Mouse (Mus musculus) C2C12 (cell line): ENCODE results near the gene Gpr146. TPM values are rescaled to one million over a fixed set of nuclear protein-coding genes. Genes with fewer than 3 reads are reported as not detected.

Experiments
- H3K27me3 ChIP-seq: one replicate; pipeline ENCODE4 v1.6.1; 2011; ENCODE audit not compliant: control insufficient read depth, insufficient read depth, insufficient read length
- H3K36me3 ChIP-seq: one replicate; pipeline ENCODE4 v1.6.1; 2011; ENCODE audit not compliant: control insufficient read depth, insufficient read depth
- H3K4me3 ChIP-seq: one replicate; pipeline ENCODE4 v1.5.1; 2011; ENCODE audit warnings: mild to moderate bottlenecking, control low read depth; ENCODE audit not compliant: poor library complexity, insufficient read depth, severe bottlenecking
- H3K79me2 ChIP-seq: one replicate; pipeline ENCODE4 v1.6.1; 2011; ENCODE audit not compliant: control insufficient read depth, insufficient read depth
- H3K79me3 ChIP-seq: one replicate; pipeline ENCODE4 v1.6.1; 2011; ENCODE audit warnings: low read depth, control low read depth
- H3ac ChIP-seq: one replicate; pipeline ENCODE3; 2011; ENCODE audit warnings: low read depth; ENCODE audit not compliant: control insufficient read depth, insufficient read length
- CEBPB ChIP-seq: IDR thresholded peaks from one replicate; pipeline ENCODE4 v1.6.1; 2011; ENCODE audit warnings: low read depth, mild to moderate bottlenecking, control low read depth, moderate library complexity
- CTCF ChIP-seq: IDR thresholded peaks from one replicate; pipeline ENCODE4 v1.5.1; 2011; ENCODE audit not compliant: control insufficient read depth, insufficient read depth, insufficient read length
- FOSL1 ChIP-seq: IDR thresholded peaks from one replicate; pipeline ENCODE4 v1.8.0; 2011; ENCODE audit warnings: mild to moderate bottlenecking, low read length; ENCODE audit not compliant: poor library complexity, insufficient read depth, severe bottlenecking
- MAX ChIP-seq: IDR thresholded peaks from one replicate; pipeline ENCODE4 v1.6.1; 2011; ENCODE audit warnings: mild to moderate bottlenecking, control low read depth
- MYOD1 ChIP-seq: IDR thresholded peaks from one replicate; pipeline ENCODE4 v1.6.1; 2011; ENCODE audit warnings: low read depth; ENCODE audit not compliant: control insufficient read depth, insufficient read length
- MYOG ChIP-seq: IDR thresholded peaks from one replicate; pipeline ENCODE4 v1.6.1; 2011; ENCODE audit not compliant: control insufficient read depth, insufficient read length; ENCODE audit errors: extremely low read depth
- USF1 ChIP-seq: IDR thresholded peaks from one replicate; pipeline ENCODE4 v1.6.1; 2011; ENCODE audit warnings: low read depth, mild to moderate bottlenecking, control low read depth, moderate library complexity
- polyA plus RNA-seq: library from polyadenylated mRNA; unstranded; fragments of >200 nt; fragmentation: generic; extraction: Trizol; gene quantifications from one replicate; pipeline ENCODE4 v1.2.1, GENCODE M21; 2012; ENCODE audit warnings: missing spikeins

Gene Gpr146
- polyA plus RNA-seq, 1 experiment, result 1.7 TPM

- peaks cover 7% of the 10 kb centered on the region for H3K79me3 ChIP-seq
- TF ChIP-seq CEBPB (peak; percentile 92), CTCF (no peak), MAX (peak; percentile 14)
- peaks cover 20% of the 10 kb centered on the region for H3K36me3 ChIP-seq
- peak overlapping the region; percentile 64 for H3K4me3 ChIP-seq
- peaks cover 17% of the 10 kb centered on the region for H3K79me2 ChIP-seq
- H3K27me3 ChIP-seq, result no peaks in the 10 kb centered on the region
- peak overlapping the region; percentile 76 for H3ac ChIP-seq
Observed at GRCm38 (mm10) chr5:139344687-139345363, 32.7 kb upstream of the Gpr146 start.

GRCm38 (mm10) chr5:139345364-139345714 is 32.2 kb upstream of the Gpr146 start:
- peak overlapping the region; percentile 64 for H3K4me3 ChIP-seq
- peaks cover 17% of the 10 kb centered on the region for H3K79me2 ChIP-seq
- peaks cover 7% of the 10 kb centered on the region for H3K79me3 ChIP-seq
- peaks cover 4% of the 10 kb centered on the region for H3K27me3 ChIP-seq
- TF ChIP-seq MYOD1, result no peak
- TF ChIP-seq MYOG, result no peak
- no peak for TF ChIP-seq FOSL1
- no peak for TF ChIP-seq CEBPB
- TF ChIP-seq CTCF, result no peak
- TF ChIP-seq USF1, result no peak
- TF ChIP-seq MAX, result no peak
- peaks cover 19% of the 10 kb centered on the region for H3K36me3 ChIP-seq
- no peak overlapping the region for H3ac ChIP-seq

GRCm38 (mm10) chr5:139347225-139347624 is 30.3 kb upstream of the Gpr146 start:
- TF ChIP-seq FOSL1 (no peak), MAX (no peak), CTCF (no peak), USF1 (no peak), MYOD1 (no peak), CEBPB (no peak), MYOG (no peak)
- peaks cover 8% of the 10 kb centered on the region for H3K36me3 ChIP-seq
- no peak overlapping the region for H3K4me3 ChIP-seq
- H3ac ChIP-seq, result no peak overlapping the region
- peaks cover 22% of the 10 kb centered on the region for H3K27me3 ChIP-seq
- H3K79me2 ChIP-seq, result peaks cover 17% of the 10 kb centered on the region
- peaks cover 7% of the 10 kb centered on the region for H3K79me3 ChIP-seq

- peaks cover 2% of the 10 kb centered on the region for H3K79me2 ChIP-seq
- H3K36me3 ChIP-seq, result no peaks in the 10 kb centered on the region
- H3K4me3 ChIP-seq, result no peak overlapping the region
- H3K79me3 ChIP-seq, result no peaks in the 10 kb centered on the region
- H3ac ChIP-seq, result no peak overlapping the region
- no peak for TF ChIP-seq MYOD1
- H3K27me3 ChIP-seq, result peaks cover 28% of the 10 kb centered on the region
Observed at GRCm38 (mm10) chr5:139349713-139350112, 27.8 kb upstream of the Gpr146 start.

GRCm38 (mm10) chr5:139351134-139351533 is 26.4 kb upstream of the Gpr146 start, which contains the start of gene Cox19:
Gene Cox19 (minus strand): TSS chr5:139351418.
- peaks cover 28% of the 10 kb centered on the region for H3K27me3 ChIP-seq
- TF ChIP-seq MYOD1 (no peak), CTCF (no peak), USF1 (no peak), MYOG (no peak), MAX (no peak), CEBPB (no peak), FOSL1 (no peak)
- H3ac ChIP-seq, result no peak within 1 kb of the TSS
- H3K4me3 ChIP-seq, result no peak within 1 kb of the TSS
- no peaks in the 10 kb centered on the region for H3K79me2 ChIP-seq
- H3K79me3 ChIP-seq, result no peaks in the 10 kb centered on the region
- H3K36me3 ChIP-seq, result no peaks in the 10 kb centered on the region

- Histone ChIP-seq H3ac (no peak overlapping the region), H3K4me3 (no peak overlapping the region), H3K79me3 (no peaks in the 10 kb centered on the region), H3K36me3 (no peaks in the 10 kb centered on the region), H3K27me3 (peaks cover 28% of the 10 kb centered on the region), H3K79me2 (no peaks in the 10 kb centered on the region)
- TF ChIP-seq MYOD1 (no peak), MAX (no peak), MYOG (no peak), CEBPB (no peak), FOSL1 (no peak), USF1 (no peak), CTCF (no peak)
Observed at GRCm38 (mm10) chr5:139351628-139352027, 25.9 kb upstream of the Gpr146 start.
